Mouse (Mus musculus) thymus, adult 2 months (tissue): Measurements from ENCODE around the gene Olfr155. TPM values are rescaled to one million over a fixed set of nuclear protein-coding genes. Genes with fewer than 3 reads are reported as not detected.

Source experiments
- DNase-seq: peaks from one replicate; pipeline ENCODE4 v3.0.0; 2021
- H3K27ac ChIP-seq: fragments of 200-500 bp; 2 replicates; pipeline ENCODE4 v1.5.1; 2012; ENCODE audit warnings: low read length, control low read depth; ENCODE audit not compliant: control insufficient read depth, insufficient read depth
- H3K27me3 ChIP-seq: fragments of 200-500 bp; 2 replicates; pipeline ENCODE4 v1.6.1; 2012; ENCODE audit warnings: mild to moderate bottlenecking, low read length, moderate library complexity, mixed read lengths; ENCODE audit not compliant: control insufficient read depth, insufficient read depth
- H3K36me3 ChIP-seq: fragments of 200-500 bp; 2 replicates; pipeline ENCODE4 v1.6.1; 2012; ENCODE audit warnings: mild to moderate bottlenecking, low read length, moderate library complexity; ENCODE audit not compliant: control insufficient read depth, insufficient read depth
- H3K4me1 ChIP-seq: fragments of 200-500 bp; replicated peaks from 2 replicates; pipeline ENCODE4 v1.6.1; 2012; ENCODE audit warnings: low read length; ENCODE audit not compliant: control insufficient read depth, insufficient read depth
- H3K4me3 ChIP-seq: fragments of 200-500 bp; 2 replicates; pipeline ENCODE4 v1.5.1; 2012; ENCODE audit warnings: mild to moderate bottlenecking, low read length, control low read depth, moderate library complexity; ENCODE audit not compliant: control insufficient read depth, insufficient read depth
- CTCF ChIP-seq: fragments of 200-500 bp; IDR thresholded peaks from 2 replicates; pipeline ENCODE4 v1.5.1; 2012; ENCODE audit warnings: mild to moderate bottlenecking, control low read depth, low read length, moderate library complexity, borderline replicate concordance; ENCODE audit not compliant: control insufficient read depth, poor library complexity, insufficient read depth; ENCODE audit errors: extremely low read depth
- POLR2A ChIP-seq: fragments of 200-500 bp; IDR thresholded peaks from 2 replicates; pipeline ENCODE4 v1.6.1; 2012; ENCODE audit warnings: mild to moderate bottlenecking, low read length, control low read depth, moderate library complexity; ENCODE audit not compliant: control insufficient read depth, poor library complexity, insufficient read depth; ENCODE audit errors: extremely low read depth
- WGBS: fragments of 180-500 bp; shearing (Covaris S2); methylation state at CpG from one replicate; pipeline ENCODE4 v1.1.7; 2018; 5-methylcytosine and 5-hydroxymethylcytosine counted together
- polyA plus RNA-seq: library from polyadenylated mRNA; depleted of rRNA; stranded (reverse); fragments of >200 nt; gene quantifications from 2 replicates; pipeline ENCODE4 v1.2.3, GENCODE M21; 2012

Olfr155 gene
- polyA plus RNA-seq, 1 experiment = not detected

DNA sequence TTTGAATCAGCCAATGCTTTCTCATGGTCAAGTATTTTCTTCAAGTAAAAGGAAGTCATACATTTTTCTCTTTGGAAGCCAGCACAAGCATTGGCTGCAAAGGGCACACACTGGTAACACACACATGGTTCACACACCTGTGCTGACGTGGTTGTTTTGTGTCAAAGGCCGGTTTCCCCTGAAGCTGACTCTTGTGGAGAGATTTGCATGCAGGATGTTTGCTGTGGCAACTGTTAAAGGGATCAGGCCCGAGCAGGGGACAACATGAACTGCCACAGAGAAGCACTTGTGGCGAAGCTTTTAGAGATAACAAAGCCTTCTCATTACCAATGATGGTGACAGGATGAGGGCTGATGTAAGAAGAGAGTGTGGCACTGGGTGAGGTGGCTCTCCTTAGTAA is 16.6 kb upstream of the Olfr155 start:
- Histone ChIP-seq H3K36me3 (no peaks in the 10 kb centered on the region), H3K27me3 (no peaks in the 10 kb centered on the region), H3K27ac (no peak overlapping the region), H3K4me3 (no peak overlapping the region), H3K4me1 (0 out of 2 replicates have a peak, but pooled peaks cover 2% of the 10 kb centered on the region)
- TF ChIP-seq CTCF (no peak), POLR2A (no peak)
- 11% methylated on average over 4 of the region's 4 CpGs for WGBS
- DNase-seq = no peak

GRCm38 (mm10) chr4:43838326-43838725 is 13.0 kb upstream of the Olfr155 start:
- Histone ChIP-seq H3K27me3 (no peaks in the 10 kb centered on the region), H3K27ac (no peak overlapping the region), H3K36me3 (no peaks in the 10 kb centered on the region), H3K4me1 (0 out of 2 replicates have a peak, but pooled peaks cover 2% of the 10 kb centered on the region), H3K4me3 (no peak overlapping the region)
- WGBS = 93% methylated on average over 3 of the region's 3 CpGs
- no peak for DNase-seq
- TF ChIP-seq POLR2A = no peak

- H3K27ac ChIP-seq = no peak within 1 kb of the TSS
- 74% methylated on average over 1 of the region's 1 CpGs for WGBS
- no peaks in the 10 kb centered on the region for H3K36me3 ChIP-seq
These were observed 11.3 kb upstream of the Olfr155 start, which contains the start of gene Olfr157 for GRCm38 (mm10) chr4:43840101-43840500. TSS of gene Olfr157 (minus strand) at chr4:43840201.

DNA sequence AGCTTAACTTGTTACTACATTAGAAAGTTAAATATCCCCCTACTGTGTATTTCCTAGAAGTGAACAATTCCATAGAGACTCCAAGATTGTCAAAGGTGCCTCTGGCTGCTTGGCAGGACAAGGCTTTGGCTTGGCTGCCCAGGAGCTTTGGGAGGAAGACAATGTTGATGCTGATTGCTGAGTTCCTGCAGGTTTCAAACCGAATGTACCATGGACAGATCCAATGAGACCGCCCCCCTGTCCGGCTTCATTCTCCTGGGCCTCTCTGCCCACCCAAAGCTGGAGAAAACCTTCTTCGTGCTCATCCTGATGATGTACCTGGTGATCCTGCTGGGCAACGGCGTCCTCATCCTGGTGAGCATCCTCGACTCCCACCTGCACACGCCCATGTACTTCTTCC is 2.7 kb downstream of the Olfr155 start:
- 75% methylated on average over 8 of the region's 8 CpGs for WGBS
- no peaks in the 10 kb centered on the region for H3K36me3 ChIP-seq
- TF ChIP-seq POLR2A = no peak
- TF ChIP-seq CTCF = no peak

More at GRCm38 (mm10) chr4:43840101-43840500, 11.3 kb upstream of the Olfr155 start, which contains the start of gene Olfr157:
- H3K27me3 ChIP-seq = no peaks in the 10 kb centered on the region
- TF ChIP-seq CTCF (no peak), POLR2A (no peak)
- DNase-seq = no peak
- H3K4me3 ChIP-seq = no peak within 1 kb of the TSS
- H3K4me1 ChIP-seq = no peaks in the 10 kb centered on the region

GRCm38 (mm10) chr4:43859886-43860285 is 8.5 kb downstream of the Olfr155 start:
- DNase-seq = no peak
- Histone ChIP-seq H3K36me3 (no peaks in the 10 kb centered on the region), H3K4me3 (no peak overlapping the region), H3K27ac (no peak overlapping the region), H3K27me3 (no peaks in the 10 kb centered on the region), H3K4me1 (no peaks in the 10 kb centered on the region)
- WGBS = 95% methylated on average over 10 of the region's 10 CpGs
- no peak for TF ChIP-seq CTCF
- no peak for TF ChIP-seq POLR2A

More for the DNA sequence above, 2.7 kb downstream of the Olfr155 start:
- Histone ChIP-seq H3K4me3 (no peak overlapping the region), H3K27me3 (no peaks in the 10 kb centered on the region), H3K27ac (no peak overlapping the region), H3K4me1 (no peaks in the 10 kb centered on the region)
- no peak for DNase-seq

DNA sequence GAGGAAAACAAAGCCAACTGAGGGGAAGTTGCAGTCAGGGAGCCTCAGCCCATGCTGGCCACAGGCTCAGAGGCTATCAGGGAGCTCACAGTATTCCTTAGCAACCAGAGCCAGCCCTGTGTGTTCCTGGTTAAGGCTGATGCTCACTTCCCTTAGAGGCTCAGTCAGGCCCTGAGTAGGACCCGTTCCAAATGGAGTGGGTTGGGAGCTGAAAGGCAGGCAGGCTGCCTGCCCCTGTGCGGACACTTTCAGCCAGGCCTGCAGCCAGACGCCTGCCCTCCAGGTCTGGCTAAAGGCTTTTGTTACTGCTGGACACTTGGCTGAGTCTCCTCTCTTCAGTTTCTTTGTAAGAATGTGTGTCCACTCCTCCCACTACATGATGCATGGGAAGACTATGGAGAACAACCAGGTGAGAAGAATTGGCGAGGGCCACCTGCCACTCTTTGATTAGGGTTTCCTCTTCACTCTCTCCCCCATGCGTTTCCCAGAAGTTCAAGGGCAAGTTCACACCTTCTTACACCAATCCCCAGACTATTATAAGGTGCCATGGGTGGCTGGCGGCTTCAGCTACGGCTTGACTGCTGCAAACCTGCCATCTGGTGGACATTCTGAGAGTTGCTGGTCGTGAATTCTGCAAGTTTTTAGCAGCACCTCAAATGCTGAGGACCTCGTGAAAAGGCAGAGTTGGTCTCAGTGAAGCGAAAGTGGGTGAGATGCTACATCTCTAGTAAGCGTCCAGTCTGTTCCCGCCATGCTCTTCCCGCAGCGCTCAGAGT is 9.6 kb downstream of the Olfr155 start:
- peak; percentile 67; the same call in 1 of the 2 replicates for TF ChIP-seq CTCF
- TF ChIP-seq POLR2A = no peak
- no peak overlapping the region for H3K4me3 ChIP-seq
- DNase-seq = peak; percentile 49
- no peaks in the 10 kb centered on the region for H3K27me3 ChIP-seq
- no peaks in the 10 kb centered on the region for H3K36me3 ChIP-seq
- H3K4me1 ChIP-seq = no peaks in the 10 kb centered on the region
- no peak overlapping the region for H3K27ac ChIP-seq
- 28% methylated on average over 14 of the region's 14 CpGs for whole genome bisulfite sequencing

- Histone ChIP-seq H3K27ac (no peak overlapping the region), H3K36me3 (no peaks in the 10 kb centered on the region), H3K27me3 (no peaks in the 10 kb centered on the region), H3K4me3 (no peak overlapping the region), H3K4me1 (no peaks in the 10 kb centered on the region)
- 67% methylated on average over 4 of the region's 4 CpGs for WGBS
- TF ChIP-seq POLR2A (no peak), CTCF (no peak)
- no peak for DNase-seq
These were observed 11.9 kb downstream of the Olfr155 start for GRCm38 (mm10) chr4:43863298-43863697.
